8 mouse cellular contexts compared by ENCODE assay signal in the genomic region with DNA sequence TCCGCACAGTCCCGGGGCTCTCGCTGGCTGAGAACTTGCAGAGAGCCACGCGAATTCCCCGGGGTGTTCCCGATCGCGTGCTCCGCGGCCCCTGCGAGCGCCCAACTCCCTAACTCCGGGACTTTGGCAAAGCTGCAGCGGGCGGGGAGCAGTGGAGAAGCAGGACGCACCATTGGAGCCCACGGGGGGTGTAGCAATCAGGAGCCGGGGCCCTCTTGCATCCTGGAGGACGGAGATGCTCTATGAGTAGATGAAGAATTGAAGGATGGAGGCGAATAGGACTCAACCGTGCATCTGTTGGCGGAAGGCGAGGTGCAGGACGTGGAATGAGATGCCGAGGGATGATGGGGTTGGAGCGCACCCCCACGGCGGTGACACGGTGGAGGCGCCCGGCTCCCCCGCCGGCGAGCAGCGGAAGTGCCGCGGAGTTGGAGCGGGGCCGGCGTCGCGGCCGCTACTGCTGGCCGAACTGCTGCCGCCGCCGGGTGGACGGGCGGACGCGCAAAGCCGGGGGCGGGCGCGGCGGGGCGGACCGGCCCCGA. TPM values are rescaled to one million over a fixed set of nuclear protein-coding genes. Genes with fewer than 3 reads are reported as not detected.
A peak's percentile ranks its signal among the peaks of the same experiment; 100 is the strongest.
DNase-seq lines count a peak whose midpoint lies in the region; ATAC-seq and TF ChIP-seq lines count a peak whose summit lies in the region.

A gene (plus strand): TSS at position 425 of the 542 bp plus-strand sequence.

- no peak for TF ChIP-seq RAD21 in CH12.LX (IDR thresholded peaks at IDR 0.05; ENCODE audit: low read depth, low read length)

- H3K4me2 ChIP-seq in CH12.LX (ENCODE audit: insufficient read depth, low read depth, poor library complexity, severe bottlenecking) = peak within 1 kb of the TSS; percentile 86
- H3K4me2 ChIP-seq in forebrain, embryonic 13.5 days = peak within 1 kb of the TSS; percentile 92
- peak within 1 kb of the TSS; percentile 95 for H3K4me2 ChIP-seq in heart, postnatal 0 days (ENCODE audit: low read depth, low read length)
- peak within 1 kb of the TSS; percentile 98 for H3K4me2 ChIP-seq in liver, embryonic 15.5 days
- peak within 1 kb of the TSS; percentile 90 for H3K4me2 ChIP-seq in neural tube, embryonic 11.5 days (ENCODE audit: low read depth)
- peak within 1 kb of the TSS; percentile 67 for H3K4me2 ChIP-seq in stomach, embryonic 16.5 days (ENCODE audit: low read depth, low read length)

- H3K9me3 ChIP-seq in CH12.LX (replicated peaks; ENCODE audit: low read length) = peaks cover 12% of the 10 kb centered on the region
- no peaks in the 10 kb centered on the region for H3K9me3 ChIP-seq in forebrain, embryonic 13.5 days (replicated peaks)
- no peaks in the 10 kb centered on the region for H3K9me3 ChIP-seq in heart, postnatal 0 days (replicated peaks; ENCODE audit: control insufficient read depth, low read length)
- H3K9me3 ChIP-seq in liver, embryonic 15.5 days (replicated peaks) = no peaks in the 10 kb centered on the region
- H3K9me3 ChIP-seq in neural tube, embryonic 11.5 days (ENCODE audit: control insufficient read depth, low read length) = no peaks in the 10 kb centered on the region
- H3K9me3 ChIP-seq in stomach, embryonic 16.5 days (replicated peaks; ENCODE audit: control insufficient read depth, low read length) = no peaks in the 10 kb centered on the region

- peak; percentile 71; the same call in 1 of the 2 replicates for TF ChIP-seq POLR2A in CH12.LX (IDR thresholded peaks at IDR 0.05; ENCODE audit: low read depth, low read length)

- no peak for TF ChIP-seq EP300 in CH12.LX (IDR thresholded peaks at IDR 0.05; ENCODE audit: low read length)
- peak; percentile 59; the same call in 1 of the 2 replicates for TF ChIP-seq EP300 in heart, postnatal 0 days (IDR thresholded peaks at IDR 0.05; ENCODE audit: low read depth)

- peak within 1 kb of the TSS in 2 of 3 experiments; percentile 49 to 72 for H3K4me3 ChIP-seq in CH12.LX (replicated peaks in 1 of 3; ENCODE audit: low read depth in 2 of 3, low read length in 2 of 3, poor library complexity in 1 of 3)
- H3K4me3 ChIP-seq in forebrain, embryonic 13.5 days = peak within 1 kb of the TSS; percentile 63
- peak within 1 kb of the TSS; percentile 64 for H3K4me3 ChIP-seq in heart, postnatal 0 days (ENCODE audit: low read depth, low read length)
- peak within 1 kb of the TSS; percentile 85 for H3K4me3 ChIP-seq in liver, embryonic 15.5 days (replicated peaks)
- H3K4me3 ChIP-seq in neural tube, embryonic 11.5 days (ENCODE audit: low read depth, low read length) = peak within 1 kb of the TSS; percentile 51
- peak within 1 kb of the TSS; percentile 76 for H3K4me3 ChIP-seq in stomach, embryonic 16.5 days (replicated peaks; ENCODE audit: low read length)

- H3K36me3 ChIP-seq in CH12.LX (replicated peaks in 1 of 2; ENCODE audit: control insufficient read depth in 1 of 2, insufficient read depth in 1 of 2, low read length in 1 of 2) = no peaks in the 10 kb centered on the region
- H3K36me3 ChIP-seq in forebrain, embryonic 13.5 days (ENCODE audit: poor library complexity, severe bottlenecking) = no peaks in the 10 kb centered on the region
- no peaks in the 10 kb centered on the region for H3K36me3 ChIP-seq in heart, postnatal 0 days (replicated peaks; ENCODE audit: control insufficient read depth, insufficient read depth, low read length)
- peaks cover 22% of the 10 kb centered on the region for H3K36me3 ChIP-seq in liver, embryonic 15.5 days (replicated peaks)
- H3K36me3 ChIP-seq in neural tube, embryonic 11.5 days (ENCODE audit: control insufficient read depth, insufficient read depth, low read length) = no peaks in the 10 kb centered on the region
- no peaks in the 10 kb centered on the region for H3K36me3 ChIP-seq in stomach, embryonic 16.5 days (ENCODE audit: control insufficient read depth, insufficient read depth, low read length)

- in situ Hi-C loops in CH12.LX (cut with MboI; ENCODE audit: low pct_ligation_motif_present, low pct_unique_long_range_greater_than_20kb, low sequenced_read_pairs) = no loop called here

- DNase-seq in CH12.LX (ENCODE audit: extremely low read depth) = no peak
- peak; percentile 88 for DNase-seq in heart, postnatal 0 days (ENCODE audit: low spot score)
- DNase-seq in kidney, postnatal 36 days = peak; percentile 88 to 93
- peak; percentile 89 for DNase-seq in neural tube, embryonic 11.5 days (ENCODE audit: low spot score)

- H3K27ac ChIP-seq in CH12.LX (ENCODE audit: insufficient read depth, low read depth) = no peak within 1 kb of the TSS
- peak within 1 kb of the TSS; percentile 73; the same call in 1 of the 2 replicates for H3K27ac ChIP-seq in forebrain, embryonic 13.5 days
- H3K27ac ChIP-seq in heart, postnatal 0 days (ENCODE audit: low read depth) = peak within 1 kb of the TSS; percentile 54
- H3K27ac ChIP-seq in liver, embryonic 15.5 days (replicated peaks) = peak within 1 kb of the TSS; percentile 78
- no peak within 1 kb of the TSS for H3K27ac ChIP-seq in neural tube, embryonic 11.5 days (ENCODE audit: low read depth, low read length)
- peak within 1 kb of the TSS; percentile 68 for H3K27ac ChIP-seq in stomach, embryonic 16.5 days (ENCODE audit: low read length)

- no peaks in the 10 kb centered on the region for H3K4me1 ChIP-seq in CH12.LX (ENCODE audit: control insufficient read depth in 1 of 2, insufficient read depth in 2 of 2)
- peaks cover 34% of the 10 kb centered on the region for H3K4me1 ChIP-seq in forebrain, embryonic 13.5 days
- H3K4me1 ChIP-seq in heart, postnatal 0 days (ENCODE audit: control insufficient read depth, insufficient read depth) = peaks cover 5% of the 10 kb centered on the region; the same call in 1 of the 2 replicates
- H3K4me1 ChIP-seq in liver, embryonic 15.5 days (replicated peaks) = peaks cover 55% of the 10 kb centered on the region
- H3K4me1 ChIP-seq in neural tube, embryonic 11.5 days (ENCODE audit: control insufficient read depth, insufficient read depth, low read length) = peaks cover 4% of the 10 kb centered on the region
- peaks cover 14% of the 10 kb centered on the region for H3K4me1 ChIP-seq in stomach, embryonic 16.5 days (ENCODE audit: control insufficient read depth, insufficient read depth, low read length)

- dilution Hi-C loops in CH12.LX (cut with MboI; ENCODE audit: extremely low pct_ligation_motif_present, extremely low pct_unique_long_range_greater_than_20kb, low sequenced_read_pairs) = no loop called here

- WGBS in forebrain, embryonic 13.5 days = under 1% methylated on average over 48 of the region's 60 CpGs
- under 1% methylated on average over 58 of the region's 60 CpGs for WGBS in heart, postnatal 0 days
- under 1% methylated on average over 57 of the region's 60 CpGs for WGBS in liver, embryonic 15.5 days (ENCODE audit: insufficient replicate concordance)
- WGBS in neural tube, embryonic 11.5 days = under 1% methylated on average over 56 of the region's 60 CpGs
- WGBS in stomach, embryonic 16.5 days = under 1% methylated on average over 59 of the region's 60 CpGs

- peak within 1 kb of the TSS; percentile 35; the same call in 1 of the 2 replicates for H3K9ac ChIP-seq in CH12.LX (ENCODE audit: insufficient read depth, low read depth)
- peak within 1 kb of the TSS; percentile 79 for H3K9ac ChIP-seq in forebrain, embryonic 13.5 days
- peak within 1 kb of the TSS; percentile 63 for H3K9ac ChIP-seq in heart, postnatal 0 days (replicated peaks; ENCODE audit: low read depth, low read length)
- H3K9ac ChIP-seq in liver, embryonic 15.5 days = peak within 1 kb of the TSS; percentile 93
- H3K9ac ChIP-seq in neural tube, embryonic 11.5 days (ENCODE audit: low read length) = peak within 1 kb of the TSS; percentile 79
- H3K9ac ChIP-seq in stomach, embryonic 16.5 days (ENCODE audit: low read length) = peak within 1 kb of the TSS; percentile 82

- H3K27me3 ChIP-seq in CH12.LX (replicated peaks) = peaks cover 72% of the 10 kb centered on the region
- H3K27me3 ChIP-seq in forebrain, embryonic 13.5 days = peaks cover 8% of the 10 kb centered on the region; the same call in 1 of the 2 replicates
- H3K27me3 ChIP-seq in heart, postnatal 0 days (ENCODE audit: control insufficient read depth, insufficient read depth, low read length) = no peaks in the 10 kb centered on the region
- H3K27me3 ChIP-seq in liver, embryonic 15.5 days = peaks cover 9% of the 10 kb centered on the region
- no peaks in the 10 kb centered on the region for H3K27me3 ChIP-seq in neural tube, embryonic 11.5 days (ENCODE audit: control insufficient read depth, insufficient read depth, low read length)
- H3K27me3 ChIP-seq in stomach, embryonic 16.5 days (ENCODE audit: control insufficient read depth, insufficient read depth, low read length) = no peaks in the 10 kb centered on the region

- peak in 1 of 2 experiments; percentile 27; a peak in 1 of 4 replicates for TF ChIP-seq CTCF in CH12.LX (conservative IDR thresholded peaks at IDR 0.05 in 1 of 2, IDR thresholded peaks at IDR 0.05 in 1 of 2; ENCODE audit: low read depth in 2 of 2, low read length in 2 of 2)
- peak; percentile 34 for TF ChIP-seq CTCF in heart, postnatal 0 days (IDR thresholded peaks at IDR 0.05; ENCODE audit: low read depth)

- peak; percentile 80 for ATAC-seq in cerebellum, adult (ENCODE audit: insufficient number of reproducible peaks, low FRiP score, low TSS enrichment)
- ATAC-seq in forebrain, embryonic 13.5 days = peak; percentile 90
- ATAC-seq in heart, postnatal 0 days (ENCODE audit: insufficient read depth, low read depth) = peak; percentile 90
- ATAC-seq in liver, embryonic 15.5 days (ENCODE audit: insufficient read depth) = peak; percentile 88
- ATAC-seq in neural tube, embryonic 11.5 days (ENCODE audit: insufficient read depth, low FRiP score, low TSS enrichment) = peak; percentile 91
- ATAC-seq in stomach, embryonic 16.5 days (ENCODE audit: insufficient read depth, low FRiP score) = peak; percentile 92

- no peaks in the 10 kb centered on the region for H3K79me2 ChIP-seq in CH12.LX (replicated peaks; ENCODE audit: control insufficient read depth, extremely low read depth, insufficient read depth, poor library complexity, severe bottlenecking)

TF ChIP-seq in CH12.LX, 34 proteins besides CTCF, POLR2A, EP300 and RAD21 (continues in another document):
- TF ChIP-seq MAFK (IDR thresholded peaks at IDR 0.05; ENCODE audit: insufficient replicate concordance, low read length) (no peak), UBTF (IDR thresholded peaks at IDR 0.05; ENCODE audit: low read depth, low read length) (no peak), TBP (conservative IDR thresholded peaks at IDR 0.05; ENCODE audit: low read depth, low read length) (peak; percentile 54; the same call in 1 of the 2 replicates)

RNA-seq across cellular contexts. Expression of the gene that starts here (rescaled TPM):
- total RNA-seq in CH12.LX (2012; rRNA removed) = 0.85 and 0.92 TPM in 2 replicates
- total RNA-seq in CH12.LX (2014; rRNA removed) = not detected in 2 replicates
- 0.07 TPM in 1 of 2 replicates, not detected in the other for polyA plus RNA-seq in CH12.LX (2012; ENCODE audit: insufficient read length, low read depth)
- polyA plus RNA-seq in forebrain, embryonic 13.5 days (2015; fragmentation: Nextera tagmentation; extraction: Ambion mirVana) = 10.4 and 10.7 TPM in 2 replicates
- 3.4 and 10.4 TPM in 2 replicates for total RNA-seq in heart, postnatal 0 days (2014; rRNA removed; ENCODE audit: low replicate concordance)
- 4.2 and 4.3 TPM in 2 replicates for polyA plus RNA-seq in heart, postnatal 0 days (2015; fragmentation: Nextera tagmentation; extraction: Ambion mirVana)
- 27.1 and 30.9 TPM in 2 replicates for polyA plus RNA-seq in liver, embryonic 15.5 days (2015; fragmentation: Nextera tagmentation; extraction: Ambion mirVana)
- polyA plus RNA-seq in neural tube, embryonic 11.5 days (2014; fragmentation: Nextera tagmentation; extraction: Ambion mirVana) = 12.5 and 12.6 TPM in 2 replicates
- 15.7 and 17.4 TPM in 2 replicates for polyA plus RNA-seq in stomach, embryonic 16.5 days (2015; fragmentation: Nextera tagmentation; extraction: Ambion mirVana)

Comparison
In these comparisons a context has a peak if more than half of its experiments do, and no peak if none do; other contexts are left out.
1. H3K27ac ChIP-seq: peak in forebrain, embryonic 13.5 days (single experiment), heart, postnatal 0 days (single experiment), liver, embryonic 15.5 days (single experiment) and stomach, embryonic 16.5 days (single experiment); none in CH12.LX (single experiment) and neural tube, embryonic 11.5 days (single experiment).
2. H3K9ac ChIP-seq: peak in every context shown above with its lines; median percentile 93 in liver, embryonic 15.5 days; 82 in stomach, embryonic 16.5 days; 79 in forebrain, embryonic 13.5 days; 79 in neural tube, embryonic 11.5 days; 63 in heart, postnatal 0 days; 35 in CH12.LX.
3. Peak in every context shown above with its lines, with median percentiles within 50 percentile points of each other: H3K4me2 ChIP-seq, H3K4me3 ChIP-seq and ATAC-seq.